Mouse (Mus musculus): ENCODE results near the gene Trpv4.

The Trpv4 gene

DNA sequence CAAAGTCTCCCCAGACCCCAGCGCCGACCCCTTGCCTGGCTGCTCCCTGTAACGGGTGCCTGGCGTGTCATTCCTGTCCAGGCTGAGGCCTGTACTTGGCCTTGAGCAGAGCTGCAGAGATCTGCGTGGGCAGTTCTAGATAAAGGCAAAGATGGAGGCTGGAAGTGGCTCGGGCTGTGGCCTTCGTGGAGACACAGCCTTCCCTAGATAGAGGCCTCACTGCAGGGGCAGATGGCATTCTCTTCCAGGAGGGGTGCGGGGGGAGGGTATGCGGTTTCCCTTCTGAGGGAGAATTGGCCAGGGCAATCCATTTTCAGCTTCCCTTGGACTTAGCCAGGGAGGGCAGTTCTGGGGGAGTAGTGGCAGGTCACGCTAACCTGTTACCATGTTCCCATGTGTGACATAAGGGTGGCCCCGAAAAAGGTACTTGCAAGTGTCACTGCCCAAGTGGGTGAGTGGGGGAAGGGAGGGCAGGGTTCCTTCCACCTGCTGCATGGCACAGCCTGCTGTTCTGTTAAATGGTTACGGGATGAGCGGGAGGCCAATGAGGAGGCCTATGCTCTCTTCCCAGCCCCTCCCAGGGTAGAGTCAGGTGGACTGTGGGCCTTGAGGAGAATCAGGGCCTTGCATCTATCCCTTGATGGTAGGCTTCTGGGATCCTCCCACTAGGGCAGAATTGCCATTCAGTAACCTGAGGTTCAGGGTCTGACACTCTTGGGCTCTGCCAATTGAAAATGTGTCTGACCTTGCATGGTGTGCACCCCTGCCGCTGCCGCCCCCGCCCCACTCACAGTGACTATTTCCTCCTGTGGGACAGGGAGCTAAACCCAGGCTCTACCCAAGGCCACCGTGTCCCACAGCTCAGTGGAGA lies 67.9 kb downstream of the Trpv4 start:
- DNase-seq (ENCODE audit: extremely low read depth, low read depth, low spot score): no peak

DNA sequence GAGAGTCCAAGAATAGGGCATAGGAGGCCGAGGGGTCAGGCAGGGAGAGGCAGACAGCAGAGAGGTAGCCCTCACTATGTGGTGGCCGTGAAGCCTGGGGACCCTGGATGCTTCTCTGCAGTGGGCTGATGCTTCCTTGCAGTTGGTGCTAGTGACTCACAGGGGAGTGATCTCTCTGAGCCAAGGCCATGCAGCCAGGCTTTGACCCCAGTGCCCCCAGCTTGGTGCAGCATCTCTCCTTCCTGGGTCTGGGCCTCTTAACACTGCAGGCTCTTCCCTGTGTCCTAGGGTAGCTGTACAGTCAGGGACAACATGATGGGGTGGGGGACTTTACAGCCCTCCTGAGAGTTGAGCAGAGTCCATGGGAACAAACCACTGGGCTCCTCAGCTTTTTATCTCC lies 68.8 kb downstream of the Trpv4 start:
- no peak for DNase-seq (ENCODE audit: extremely low read depth, low read depth, low spot score)

DNA sequence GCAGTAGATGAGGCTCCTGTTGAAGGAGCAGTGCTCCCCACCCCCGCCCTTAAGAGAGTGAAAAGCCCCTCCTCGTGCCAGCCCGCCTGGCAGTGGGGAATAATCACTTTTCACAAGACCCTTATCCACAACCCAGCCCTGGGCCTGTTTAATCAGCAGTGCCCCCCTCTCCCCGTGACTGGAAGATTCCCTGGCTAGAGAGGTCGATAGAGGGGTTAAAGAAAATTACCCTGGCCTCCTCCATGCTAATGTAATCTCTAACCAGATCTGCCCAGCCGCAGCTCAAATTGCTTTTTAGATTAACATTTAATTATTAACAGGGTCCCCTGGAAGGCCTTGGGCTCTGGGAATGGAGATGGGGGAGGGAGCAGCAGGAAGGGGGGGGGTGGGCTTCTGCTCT lies 69.2 kb downstream of the Trpv4 start:
- no peak for DNase-seq (ENCODE audit: extremely low read depth, low read depth, low spot score)

DNA sequence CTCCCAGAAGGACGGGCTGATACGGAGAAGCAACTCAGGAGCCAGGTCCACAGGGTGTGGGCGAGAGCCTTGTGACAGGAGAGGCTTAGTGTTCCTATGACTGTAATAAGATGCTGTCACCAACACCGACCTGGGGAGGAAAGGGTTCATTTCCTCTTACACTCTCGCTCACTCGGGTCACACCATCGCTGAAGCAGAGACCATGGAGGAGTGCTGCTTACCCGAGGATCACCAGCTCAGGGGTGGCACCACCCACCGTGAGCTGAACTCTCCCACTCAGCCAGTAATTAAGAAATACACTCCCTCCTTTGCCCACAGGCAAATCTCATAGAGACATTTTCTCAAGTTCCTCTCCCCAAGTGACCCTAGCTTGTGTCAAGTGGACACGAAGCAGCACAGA lies 69.8 kb downstream of the Trpv4 start:
- DNase-seq (ENCODE audit: extremely low read depth, low read depth, low spot score): no peak

DNA sequence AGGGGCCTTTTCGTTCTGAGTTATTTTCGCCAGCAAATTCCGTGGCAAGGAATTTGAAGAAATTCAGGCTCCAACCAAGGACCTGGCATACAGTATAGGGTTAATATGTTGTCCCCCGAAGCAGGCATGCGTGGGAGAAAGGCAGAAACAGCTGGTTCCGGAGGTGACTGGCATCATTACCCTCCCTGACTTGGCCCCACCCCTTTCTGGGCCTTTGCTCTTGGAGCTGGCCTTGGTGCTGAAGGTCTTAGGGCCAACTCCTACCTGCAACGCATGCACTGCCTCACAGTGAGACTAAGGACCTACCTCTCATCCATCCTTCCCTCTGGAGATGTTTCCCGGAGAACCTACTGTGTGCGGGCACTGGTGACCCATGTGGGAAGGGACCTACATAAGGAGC lies 70.3 kb downstream of the Trpv4 start:
- DNase-seq (ENCODE audit: extremely low read depth, low read depth, low spot score): no peak

DNA sequence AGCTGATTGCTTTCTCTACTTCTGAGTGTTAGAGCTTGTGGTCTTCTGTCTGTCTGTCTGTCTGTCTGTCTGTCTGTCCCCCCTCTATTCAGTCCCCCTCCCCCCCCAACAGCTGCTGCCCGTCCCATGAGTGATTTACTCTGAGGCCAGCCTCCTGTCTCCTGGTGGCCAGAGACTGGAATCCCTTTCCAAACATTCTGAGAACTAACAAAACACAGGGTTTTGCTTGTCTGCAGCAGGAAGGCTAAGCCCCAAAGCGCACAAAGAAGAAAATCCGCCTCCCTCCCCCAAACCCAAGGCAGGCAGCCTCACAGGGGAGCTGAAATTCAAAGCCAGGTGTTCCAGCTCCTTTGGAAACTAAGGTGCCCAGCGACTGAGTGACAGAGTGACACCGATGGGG lies 72.5 kb downstream of the Trpv4 start:
- no peak for DNase-seq (ENCODE audit: extremely low read depth, low read depth, low spot score)

DNA sequence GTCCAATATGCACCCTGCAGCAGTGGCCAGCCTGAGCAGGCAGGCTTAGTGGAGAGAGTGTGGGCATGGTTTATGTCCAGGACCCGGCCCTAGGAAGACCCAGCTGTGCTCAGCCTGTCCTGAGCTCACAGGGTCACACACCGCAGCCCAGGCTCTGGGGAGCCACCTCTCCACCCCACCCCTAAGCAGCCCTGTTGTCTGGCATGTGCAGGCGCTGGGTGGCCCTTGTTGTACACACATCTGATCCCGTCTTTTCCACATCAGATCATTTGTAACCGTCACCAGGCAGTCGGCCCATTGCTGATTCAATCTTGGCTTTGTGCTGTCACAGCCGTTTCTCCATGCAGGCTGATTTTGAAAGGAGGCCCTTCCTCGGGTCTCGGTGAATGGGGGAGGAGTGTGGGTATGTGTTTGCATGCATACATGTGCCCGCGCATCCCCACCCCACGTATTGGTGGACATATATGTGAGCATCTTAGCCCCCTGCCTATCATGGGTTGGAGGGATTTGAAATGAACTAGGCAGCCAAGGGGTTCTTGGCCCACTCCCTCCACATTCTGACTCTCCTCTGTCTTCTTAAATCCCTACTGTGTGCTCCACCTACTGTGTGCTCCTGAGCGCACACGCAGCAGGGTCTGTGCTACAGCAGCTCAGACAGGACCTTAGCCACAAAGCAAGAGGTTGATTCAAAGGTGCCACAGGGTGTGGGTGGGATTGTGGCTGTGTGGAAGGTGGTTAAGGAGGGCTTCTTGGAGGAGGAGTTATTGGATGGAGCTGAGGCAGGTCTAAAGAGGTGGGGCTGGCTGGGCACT lies 73.7 kb downstream of the Trpv4 start:
- no peak for DNase-seq (ENCODE audit: extremely low read depth, low read depth, low spot score)

DNA sequence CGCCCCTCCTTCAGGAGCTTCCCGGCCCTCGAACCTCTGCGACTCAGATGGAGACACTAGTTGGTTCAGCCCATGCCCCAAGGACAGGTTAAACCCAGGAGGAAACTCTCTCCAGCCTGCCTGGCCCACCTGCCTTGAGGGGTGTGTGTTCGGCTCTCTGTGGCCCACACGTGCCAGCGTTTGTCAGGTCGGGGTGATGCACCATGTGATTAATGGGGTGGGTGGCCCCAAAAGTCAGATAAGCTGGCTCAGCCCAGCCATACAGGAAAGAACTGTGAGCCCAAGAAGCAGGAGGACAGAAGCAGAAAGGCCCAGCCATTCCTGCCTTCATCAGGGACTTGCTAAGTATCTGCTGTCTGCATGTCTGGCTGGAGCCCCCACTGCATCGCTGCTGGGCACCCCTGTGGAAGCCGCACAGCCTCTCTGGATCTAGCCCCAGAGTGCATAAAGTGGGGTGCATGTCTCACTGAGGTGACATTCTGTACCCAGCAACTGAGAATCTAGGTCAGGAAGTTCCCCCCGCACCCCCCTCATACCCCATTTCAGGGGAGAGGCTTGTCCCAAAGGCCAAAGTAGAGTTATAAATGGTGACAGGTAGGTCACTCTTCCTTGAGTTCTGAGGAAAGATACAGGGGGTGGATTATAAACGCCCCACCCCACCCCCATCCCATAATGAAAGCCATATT lies 74.6 kb downstream of the Trpv4 start:
- DNase-seq (ENCODE audit: extremely low read depth, low read depth, low spot score): no peak

DNA sequence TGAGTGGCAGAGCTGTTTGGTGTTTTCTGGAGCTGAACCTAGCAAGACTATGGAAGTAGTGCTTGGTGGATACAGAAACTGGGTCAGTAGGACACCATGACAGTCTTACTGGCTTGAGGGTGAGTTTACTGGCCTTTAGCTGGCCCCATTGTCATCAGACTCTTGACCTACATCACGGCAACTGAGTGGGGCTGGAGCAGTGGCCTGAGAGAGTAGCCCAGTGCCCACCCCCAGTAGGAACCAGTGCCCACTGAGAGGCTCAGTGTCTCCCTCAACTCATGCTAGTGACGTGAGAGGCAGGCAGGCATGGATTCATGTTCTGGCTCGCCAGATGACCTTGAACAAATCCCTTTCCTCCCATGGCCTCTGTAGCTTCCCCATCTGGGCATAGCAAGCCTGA lies 75.2 kb downstream of the Trpv4 start:
- no peak for DNase-seq (ENCODE audit: extremely low read depth, low read depth, low spot score)

DNA sequence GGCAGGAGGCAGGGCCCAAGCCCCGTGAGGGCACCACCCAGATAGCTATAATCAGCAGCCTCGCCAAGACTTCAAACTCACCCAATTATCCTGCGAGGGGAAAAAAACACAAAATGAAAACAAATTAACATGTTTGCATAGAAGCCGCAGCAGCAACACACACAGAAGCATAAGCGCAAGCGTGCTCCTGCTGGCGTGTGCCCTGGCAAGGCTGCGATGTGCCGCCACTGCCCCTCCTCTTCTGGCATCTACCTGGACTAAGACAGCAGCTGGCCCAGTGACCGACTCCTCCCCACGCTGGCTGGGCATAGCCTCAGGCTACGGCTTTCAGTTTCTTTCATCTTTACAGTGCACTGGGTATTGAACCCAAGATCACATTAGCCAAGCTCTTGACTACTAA lies 76.7 kb downstream of the Trpv4 start:
- no peak for DNase-seq (ENCODE audit: extremely low read depth, low read depth, low spot score)

DNA sequence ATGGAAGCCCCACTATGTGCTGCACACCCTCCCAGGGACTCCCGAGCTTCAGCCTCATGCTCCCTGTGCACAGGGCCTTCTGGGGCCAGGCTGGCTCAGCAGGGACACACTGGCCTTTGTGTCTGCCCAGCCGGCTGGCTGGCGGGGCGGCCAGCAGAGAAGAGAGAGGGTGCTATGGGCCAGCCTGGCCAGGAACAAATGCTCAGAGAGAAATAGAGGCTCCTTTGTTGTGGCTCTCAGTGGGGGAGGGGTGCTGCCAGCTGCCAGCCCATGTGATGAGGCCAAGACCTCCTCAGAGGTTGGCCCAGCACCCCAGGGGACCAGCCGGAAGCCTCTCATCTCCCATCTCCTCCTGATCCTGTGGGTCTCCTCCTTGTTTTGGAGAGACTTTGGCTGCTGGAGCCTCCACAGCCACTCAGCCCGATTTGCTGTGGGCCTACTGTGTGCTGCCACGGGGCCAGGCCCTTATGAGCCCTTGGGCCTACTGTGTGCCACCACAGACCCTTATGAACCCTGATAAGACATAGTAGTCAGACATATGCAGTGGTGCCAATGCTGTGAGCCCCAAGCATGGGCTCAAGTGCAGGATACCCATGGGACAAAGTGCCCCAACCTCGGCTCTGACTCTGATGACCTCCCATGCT lies 78.4 kb downstream of the Trpv4 start:
- DNase-seq (ENCODE audit: extremely low read depth, low read depth, low spot score): no peak

DNA sequence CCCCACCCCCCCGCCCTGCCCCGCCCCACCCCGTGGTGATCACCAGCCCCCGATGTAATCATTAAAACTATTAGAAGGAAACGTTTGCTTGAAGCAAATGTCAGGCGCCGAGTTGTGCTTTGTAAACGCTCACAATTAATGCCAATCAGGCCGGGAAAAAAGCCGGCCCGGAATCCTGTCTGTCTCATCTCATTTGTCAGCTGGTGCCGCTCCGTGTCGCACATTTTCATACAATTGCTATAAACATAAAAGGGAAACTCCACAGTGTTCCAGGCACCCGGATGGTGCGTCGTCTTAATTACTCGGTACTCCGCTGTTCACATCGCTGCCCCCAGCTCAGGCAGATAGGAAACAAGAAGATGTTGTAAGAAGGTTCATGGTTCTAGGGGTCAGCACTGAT lies 79.9 kb downstream of the Trpv4 start:
- DNase-seq (ENCODE audit: extremely low read depth, low read depth, low spot score): no peak

DNA sequence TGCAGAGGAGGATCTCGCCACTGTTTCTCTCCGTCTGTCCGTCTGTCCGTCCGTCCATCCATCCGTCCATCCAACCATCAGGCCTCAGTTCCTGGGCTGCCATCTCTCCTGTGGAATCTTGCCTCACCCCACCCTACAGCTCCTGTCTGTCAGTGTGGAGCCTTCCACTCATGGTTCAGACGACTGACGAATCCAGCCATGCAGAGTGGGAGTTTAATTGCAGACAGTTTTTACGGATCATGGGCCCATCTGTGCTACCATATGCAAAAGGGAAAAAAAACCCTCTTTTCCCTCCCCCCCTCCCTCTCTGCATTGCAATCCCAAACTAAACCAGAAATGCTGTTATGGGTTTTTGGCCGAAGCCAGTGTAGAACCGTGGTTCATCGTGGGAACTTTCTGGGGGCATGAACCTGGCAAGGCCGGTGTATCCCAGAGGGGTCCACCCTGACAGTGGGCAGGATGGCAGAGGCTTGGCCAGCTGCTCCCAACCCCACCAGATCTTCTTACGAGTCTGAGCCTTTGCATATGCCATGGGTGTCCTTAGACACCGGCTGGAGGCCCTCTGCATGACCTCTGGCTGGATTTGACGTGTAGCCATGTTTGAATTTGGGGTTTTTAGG lies 82.1 kb downstream of the Trpv4 start:
- DNase-seq (ENCODE audit: extremely low read depth, low read depth, low spot score): no peak

DNA sequence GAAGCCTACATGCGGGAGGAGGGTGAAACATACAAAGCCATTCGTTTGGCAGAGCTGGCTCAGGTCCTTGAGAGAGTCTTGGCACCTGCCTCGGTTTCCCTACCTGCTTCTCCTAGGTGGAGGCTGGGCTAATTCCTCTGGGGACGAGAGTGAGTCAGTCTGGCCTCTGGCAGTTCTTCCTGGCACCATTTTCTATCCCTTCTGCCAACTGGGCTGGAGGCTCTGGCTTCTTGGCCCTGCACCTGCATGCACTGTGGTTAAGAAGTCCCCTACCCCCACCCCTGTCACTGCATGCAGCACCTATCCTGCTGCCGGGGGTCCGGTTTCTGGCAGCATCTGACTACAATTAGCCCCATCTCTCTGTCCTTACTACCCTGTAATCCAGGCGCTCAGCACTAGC lies 82.7 kb downstream of the Trpv4 start:
- DNase-seq (ENCODE audit: extremely low read depth, low read depth, low spot score): no peak

DNA sequence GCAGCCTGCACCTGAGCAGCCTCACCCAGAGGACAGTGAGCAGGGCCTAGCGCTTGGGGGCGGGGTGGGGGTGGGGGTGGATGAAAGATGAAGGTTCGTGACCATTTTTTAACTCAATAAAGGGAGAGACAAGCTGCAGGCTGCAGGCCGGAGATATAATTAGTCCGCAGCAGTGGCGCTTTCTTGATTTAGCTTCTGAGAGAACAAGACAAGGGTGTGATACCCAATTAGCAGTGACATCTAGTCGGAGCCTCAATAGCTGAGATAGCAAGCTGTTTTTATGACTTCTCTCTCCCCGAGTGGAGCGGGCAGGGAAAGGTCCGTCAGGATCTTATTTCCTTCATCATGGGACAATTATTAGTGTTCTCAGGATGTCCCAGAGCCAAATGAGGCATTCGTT lies 83.2 kb downstream of the Trpv4 start:
- DNase-seq (ENCODE audit: extremely low read depth, low read depth, low spot score): no peak

DNA sequence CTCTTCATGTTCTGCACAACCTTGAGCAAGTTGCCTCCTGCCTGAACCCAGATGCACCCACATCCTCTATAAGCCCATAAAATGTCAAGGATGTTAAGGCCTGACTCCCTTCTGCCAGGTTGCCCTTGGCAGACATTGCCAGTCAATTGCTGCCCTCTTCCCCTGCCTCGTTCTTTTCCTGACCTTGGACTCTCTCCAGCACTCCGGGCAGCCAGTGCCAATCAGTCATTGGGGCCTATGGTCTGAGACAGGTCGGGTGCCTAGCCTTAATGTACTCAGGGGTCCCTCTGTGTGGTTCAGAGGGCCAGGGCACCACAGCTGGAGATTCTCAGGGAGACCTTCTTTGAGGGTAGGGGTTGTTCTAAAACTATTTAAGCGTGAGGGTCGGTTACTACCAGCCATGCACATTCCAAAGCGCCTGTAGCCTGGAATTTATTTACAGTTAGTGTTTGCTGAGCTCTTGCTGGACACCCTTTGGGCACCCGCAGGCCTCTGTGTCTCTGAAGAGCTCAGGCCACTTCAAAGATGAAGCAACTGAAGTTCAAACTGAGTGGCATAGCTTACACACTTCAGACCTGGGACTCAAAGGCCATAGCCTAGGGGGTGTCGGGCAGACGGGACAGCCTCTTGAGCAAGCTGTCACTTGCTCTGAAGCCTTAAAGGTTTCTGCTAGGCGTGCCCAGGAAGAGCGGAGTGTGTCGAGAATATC lies 84.1 kb downstream of the Trpv4 start:
- DNase-seq (ENCODE audit: extremely low read depth, low read depth, low spot score): no peak

DNA sequence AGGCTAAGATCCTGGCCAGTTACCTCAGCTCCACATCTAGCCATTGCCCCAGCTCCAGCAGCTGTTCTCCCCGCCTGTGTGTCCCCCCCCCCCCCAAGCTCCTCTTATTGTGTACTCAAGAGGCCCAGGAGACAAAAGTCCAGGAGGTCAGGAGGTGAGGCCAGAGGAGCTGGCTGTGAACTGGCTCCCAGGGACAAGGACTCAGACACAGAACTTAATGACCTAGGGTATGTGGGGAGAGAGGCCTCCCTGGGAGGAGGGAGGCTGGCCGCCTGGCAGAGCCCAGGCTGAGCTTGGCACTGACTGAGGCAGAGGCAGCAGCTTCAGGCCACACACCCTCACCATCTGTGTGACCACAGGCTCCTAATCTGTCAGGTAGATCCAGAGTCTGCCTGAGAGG lies 85.2 kb downstream of the Trpv4 start:
- DNase-seq (ENCODE audit: extremely low read depth, low read depth, low spot score): no peak

All from fat pad, adult 2 months (tissue).